Mouse (Mus musculus) frontal cortex, postnatal 25 days (tissue): Measurements from ENCODE around the gene Cyp2b13.
"Not testable (repeated sequence)": the region's sequence is repeated elsewhere in the genome, so short reads cannot be mapped to it uniquely, and the experiment has no call there.

Experiments
- DNase-seq, 2 experiments: peaks; one replicate each; pipeline ENCODE4 v3.0.0; 2022; ENCODE audit warnings: low spot score in 2 of 2

Gene Cyp2b13

GRCm38 (mm10) chr7:26061197-26061596, at the start of gene Cyp2b13:
Cyp2b13 (plus strand) TSS chr7:26061497.
- not testable (repeated sequence) for DNase-seq

GRCm38 (mm10) chr7:26019814-26020332, 41.4 kb upstream of the Cyp2b13 start:
- DNase-seq, result not testable (repeated sequence)

DNA sequence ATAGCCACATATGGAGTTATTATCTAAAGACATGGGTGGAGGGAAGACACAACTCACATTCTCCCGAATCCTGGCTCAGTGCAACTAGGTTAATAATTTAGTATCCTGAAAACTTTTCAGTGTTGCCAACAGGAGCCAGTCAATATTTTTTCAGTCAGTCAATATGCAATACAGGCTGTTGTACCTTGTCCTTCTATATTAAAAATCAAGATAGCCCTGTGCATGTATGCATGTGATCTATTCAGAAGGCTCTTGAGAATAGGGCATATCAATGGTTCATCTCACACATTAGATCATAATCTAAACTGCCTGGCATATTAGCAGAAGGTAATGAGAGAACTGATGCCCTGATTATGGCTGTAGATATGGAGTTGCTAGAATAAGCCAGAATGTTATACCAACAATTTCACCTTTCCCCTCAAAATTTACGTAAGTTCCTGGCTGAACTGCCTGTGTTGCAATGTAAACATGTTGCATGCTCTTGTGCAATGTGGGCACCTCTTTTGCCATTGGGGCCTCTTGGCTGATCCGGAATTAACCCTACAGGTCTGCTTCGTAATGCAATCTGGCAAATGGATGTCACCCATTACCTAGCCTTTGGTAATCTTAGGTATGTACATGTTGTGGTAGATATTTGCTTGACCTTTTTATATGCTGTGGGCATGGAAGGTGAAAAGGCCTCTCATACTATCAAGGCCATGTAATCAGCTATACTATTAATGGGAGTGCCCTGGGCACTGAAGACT, 6.2 kb upstream of the Cyp2b13 start:
- not testable (repeated sequence) for DNase-seq

GRCm38 (mm10) chr7:26071677-26072076, 10.4 kb downstream of the Cyp2b13 start:
- DNase-seq, result not testable (repeated sequence)

DNA sequence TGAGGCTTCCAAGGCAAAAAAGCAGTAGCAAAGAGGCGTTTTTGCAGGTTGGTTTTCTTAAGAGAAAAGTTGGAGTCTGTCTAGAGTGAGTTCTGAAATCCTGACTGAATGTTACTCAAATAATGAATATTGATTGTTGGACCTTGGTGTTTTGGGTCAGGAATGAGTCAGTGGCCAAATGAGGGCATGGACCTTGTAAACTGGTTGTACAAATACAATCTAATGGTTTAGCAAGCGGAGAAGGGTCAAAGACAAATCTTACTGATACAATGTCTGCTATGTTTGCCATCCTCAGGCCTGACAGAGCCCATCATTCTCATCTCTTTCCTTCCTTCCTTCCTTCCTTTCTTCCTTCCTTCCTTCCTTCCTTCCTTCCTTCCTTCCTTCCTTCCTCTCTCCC, 21.3 kb downstream of the Cyp2b13 start:
- DNase-seq, result no peak

- no peak for DNase-seq
Observed at GRCm38 (mm10) chr7:26087391-26087790, 26.1 kb downstream of the Cyp2b13 start.

- DNase-seq, result not testable (repeated sequence)
Observed at GRCm38 (mm10) chr7:26088578-26088977, 27.3 kb downstream of the Cyp2b13 start.

GRCm38 (mm10) chr7:26139623-26140022, 78.3 kb downstream of the Cyp2b13 start:
- DNase-seq, result not testable (repeated sequence)

DNA sequence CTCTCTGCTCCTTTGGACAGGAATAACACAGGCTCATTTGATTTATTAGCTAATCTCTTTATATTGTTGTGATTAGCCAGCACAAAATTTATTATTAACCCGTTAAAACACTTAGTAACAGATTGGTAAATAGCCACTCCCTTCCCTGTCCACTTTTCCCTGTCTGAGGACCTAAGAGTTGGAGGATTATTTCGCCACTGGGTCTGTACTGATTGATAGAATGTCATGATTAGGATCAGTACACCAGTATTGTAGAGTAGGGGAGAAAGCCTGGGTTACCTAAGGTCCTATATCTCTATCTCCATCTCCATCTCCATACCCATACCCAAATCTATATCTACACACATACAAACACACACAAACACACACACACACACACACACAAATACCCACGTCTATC, 82.4 kb downstream of the Cyp2b13 start:
- DNase-seq, result not testable (repeated sequence)
